Mouse (Mus musculus): ENCODE data around the gene Slc5a4b. TPM values are rescaled to one million over a fixed set of nuclear protein-coding genes. Genes with fewer than 3 reads are reported as not detected.
"Not testable (repeated sequence)": the region's sequence is repeated elsewhere in the genome, so short reads cannot be mapped to it uniquely, and the experiment has no call there.

Gene Slc5a4b
- total RNA-seq (2015; ENCODE audit: low replicate concordance): not detected in 2 replicates
- not detected in 2 replicates for total RNA-seq (2017; ENCODE audit: low replicate concordance)

GRCm38 (mm10) chr10:76110861-76111260 is at the start of gene Slc5a4b:
TSS of gene Slc5a4b (minus strand) at chr10:76110961.
- ATAC-seq (replicated peaks; ENCODE audit: low FRiP score, poor library complexity, severe bottlenecking): no peak

- no peak for ATAC-seq (replicated peaks; ENCODE audit: low FRiP score, poor library complexity, severe bottlenecking)
Observed at GRCm38 (mm10) chr10:76158009-76158408, 47.2 kb upstream of the Slc5a4b start.

GRCm38 (mm10) chr10:76157528-76157927 is 46.8 kb upstream of the Slc5a4b start:
- no peak for ATAC-seq (replicated peaks; ENCODE audit: low FRiP score, poor library complexity, severe bottlenecking)

GRCm38 (mm10) chr10:76155911-76156310 is 45.1 kb upstream of the Slc5a4b start:
- ATAC-seq (replicated peaks; ENCODE audit: low FRiP score, poor library complexity, severe bottlenecking): no peak

GRCm38 (mm10) chr10:76147278-76147677 is 36.5 kb upstream of the Slc5a4b start, which contains the start of gene Slc5a4a:
TSS of gene Slc5a4a (plus strand) at chr10:76147451.
- ATAC-seq (replicated peaks; ENCODE audit: low FRiP score, poor library complexity, severe bottlenecking): no peak

GRCm38 (mm10) chr10:76146846-76147245 is 36.1 kb upstream of the Slc5a4b start:
- no peak for ATAC-seq (replicated peaks; ENCODE audit: low FRiP score, poor library complexity, severe bottlenecking)

GRCm38 (mm10) chr10:76136318-76136717 is 25.6 kb upstream of the Slc5a4b start:
- ATAC-seq (replicated peaks; ENCODE audit: low FRiP score, poor library complexity, severe bottlenecking): no peak

- ATAC-seq (replicated peaks; ENCODE audit: low FRiP score, poor library complexity, severe bottlenecking): no peak
Observed at GRCm38 (mm10) chr10:76132506-76132905, 21.7 kb upstream of the Slc5a4b start.

GRCm38 (mm10) chr10:76121495-76121894 is 10.7 kb upstream of the Slc5a4b start:
- ATAC-seq (replicated peaks; ENCODE audit: low FRiP score, poor library complexity, severe bottlenecking): no peak

GRCm38 (mm10) chr10:76120124-76120711 is 9.5 kb upstream of the Slc5a4b start:
- ATAC-seq (replicated peaks; ENCODE audit: low FRiP score, poor library complexity, severe bottlenecking): no peak

- no peak for ATAC-seq (replicated peaks; ENCODE audit: low FRiP score, poor library complexity, severe bottlenecking)
Observed at GRCm38 (mm10) chr10:76118741-76119140, 8.0 kb upstream of the Slc5a4b start.

- peak; percentile 79 for ATAC-seq (replicated peaks; ENCODE audit: low FRiP score, poor library complexity, severe bottlenecking)
Observed at GRCm38 (mm10) chr10:76117966-76118365, 7.2 kb upstream of the Slc5a4b start.

- no peak for ATAC-seq (replicated peaks; ENCODE audit: low FRiP score, poor library complexity, severe bottlenecking)
Observed at GRCm38 (mm10) chr10:76097368-76097767, 13.4 kb downstream of the Slc5a4b start.

GRCm38 (mm10) chr10:76096580-76096979 is 14.2 kb downstream of the Slc5a4b start:
- ATAC-seq (replicated peaks; ENCODE audit: low FRiP score, poor library complexity, severe bottlenecking): no peak

GRCm38 (mm10) chr10:76077008-76077407 is 33.8 kb downstream of the Slc5a4b start:
- not testable (repeated sequence) for ATAC-seq (replicated peaks; ENCODE audit: low FRiP score, poor library complexity, severe bottlenecking)

- ATAC-seq (replicated peaks; ENCODE audit: low FRiP score, poor library complexity, severe bottlenecking): not testable (repeated sequence)
Observed at GRCm38 (mm10) chr10:76072080-76072479, 38.7 kb downstream of the Slc5a4b start.

- ATAC-seq (replicated peaks; ENCODE audit: low FRiP score, poor library complexity, severe bottlenecking): no peak
Observed at GRCm38 (mm10) chr10:76067674-76068613, 42.8 kb downstream of the Slc5a4b start.

GRCm38 (mm10) chr10:76062439-76062838 is 48.3 kb downstream of the Slc5a4b start:
- no peak for ATAC-seq (replicated peaks; ENCODE audit: low FRiP score, poor library complexity, severe bottlenecking)

- no peak for ATAC-seq (replicated peaks; ENCODE audit: low FRiP score, poor library complexity, severe bottlenecking)
Observed at GRCm38 (mm10) chr10:76051860-76052259, 58.9 kb downstream of the Slc5a4b start.

- ATAC-seq (replicated peaks; ENCODE audit: low FRiP score, poor library complexity, severe bottlenecking): no peak
Observed at GRCm38 (mm10) chr10:76048967-76049366, 61.8 kb downstream of the Slc5a4b start.

All from erythroid progenitor cell, adult 5-6 weeks (primary cell).